Mouse (Mus musculus) layer of hippocampus, postnatal 10 days (tissue): ENCODE results near the gene Xkr7. TPM values are rescaled to one million over a fixed set of nuclear protein-coding genes. Genes with fewer than 3 reads are reported as not detected.
A peak's percentile ranks its signal among the peaks of the same experiment; 100 is the strongest.

Experiments
- DNase-seq, 2 experiments: peaks; one replicate each; pipeline ENCODE4 v3.0.0; 2021; ENCODE audit warnings: low spot score in 2 of 2
- long read RNA-seq: library from polyadenylated mRNA; stranded (forward); transcript quantifications from one replicate; pipeline ENCODE4 v2.0.0, GENCODE M21; 2023
- total RNA-seq, 2 experiments: library from RNA; stranded (reverse); gene quantifications; 2 replicates each; pipeline ENCODE4 v1.2.3; 2021

Gene Xkr7
- total RNA-seq = 1 to 10 TPM; 5.7 to 6.3 TPM
- long read RNA-seq = 0 reads

GRCm38 (mm10) chr2:153031126-153032082 is at the start of gene Xkr7:
Xkr7 (plus strand) TSS chr2:153031852.
- DNase-seq = peak; percentile 27 to 49

DNA sequence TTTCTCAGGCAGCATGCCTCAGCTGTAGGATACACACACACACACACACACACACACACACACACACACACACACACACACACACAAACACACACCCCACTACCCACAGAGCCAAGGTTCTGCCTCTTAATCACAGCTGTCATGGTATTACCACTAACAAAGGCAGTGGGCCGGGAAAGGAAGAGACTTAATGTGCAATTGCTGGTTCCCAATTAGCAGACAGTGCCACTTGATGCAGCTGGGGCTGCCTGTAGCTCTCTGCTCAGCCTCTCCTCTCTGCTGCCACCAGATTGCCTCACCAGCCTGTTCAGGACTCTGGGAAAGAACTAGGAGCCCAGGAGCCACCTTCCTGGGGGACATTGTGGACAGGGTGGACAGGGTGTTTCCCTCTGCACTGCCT is 46.1 kb upstream of the Xkr7 start:
- DNase-seq = peak; percentile 19 to 21

DNA sequence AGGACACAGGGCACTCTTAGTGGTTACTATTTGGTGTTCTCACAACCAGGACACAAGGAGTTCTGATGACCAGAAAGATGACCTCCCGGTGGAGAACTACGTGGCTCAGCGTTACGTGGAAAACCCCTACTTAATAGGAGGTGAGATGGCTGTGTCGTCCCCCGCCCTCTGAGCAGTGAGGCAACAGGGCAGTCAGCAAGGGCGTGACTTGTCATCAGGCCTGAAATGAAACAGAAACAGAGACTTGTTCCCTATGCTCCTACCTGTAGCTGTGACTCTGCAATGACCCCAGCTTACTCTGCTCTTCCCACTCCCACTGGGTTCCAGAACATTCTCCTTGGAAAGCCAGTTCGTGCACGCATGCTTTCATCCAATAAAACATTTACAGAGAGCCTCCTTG is 40.1 kb upstream of the Xkr7 start:
- no peak for DNase-seq

GRCm38 (mm10) chr2:152997046-152997445 is 34.6 kb upstream of the Xkr7 start:
- DNase-seq = no peak

DNA sequence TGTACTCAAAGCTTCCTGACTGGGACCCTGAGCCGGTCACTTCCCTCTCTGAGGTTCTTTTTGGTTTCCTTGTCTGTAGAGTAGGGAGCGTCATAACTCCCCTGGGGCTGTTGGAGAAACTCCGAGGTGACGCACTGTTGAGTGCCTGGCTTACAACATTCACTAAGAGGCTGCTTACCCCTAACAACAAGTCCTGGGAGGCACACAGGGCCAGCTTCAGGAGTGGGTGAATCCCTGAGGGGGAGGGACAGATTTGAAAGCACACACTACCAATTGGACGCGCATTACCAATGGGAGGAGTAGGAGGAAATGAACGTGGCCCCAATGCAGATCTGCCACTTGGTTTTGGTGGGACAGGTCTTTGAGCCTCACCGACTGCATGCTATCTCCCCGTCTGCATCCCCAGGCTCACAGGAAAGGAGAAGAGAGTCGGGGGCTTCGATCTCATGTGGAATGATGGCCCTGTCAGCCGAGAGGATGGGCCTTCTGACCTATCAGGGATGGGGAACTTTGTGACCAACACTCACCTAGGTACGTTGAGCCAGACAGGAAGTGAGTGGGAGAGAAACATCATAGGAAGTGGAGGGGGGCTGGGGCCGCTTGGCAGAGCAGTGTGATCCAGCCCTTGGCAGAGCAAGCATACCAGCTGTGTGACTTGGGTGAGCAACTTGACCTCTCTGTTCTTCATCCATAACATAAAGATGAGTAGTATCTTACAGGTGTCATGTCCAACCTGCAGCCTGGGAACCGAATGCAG is 29.0 kb upstream of the Xkr7 start:
- DNase-seq = no peak

DNA sequence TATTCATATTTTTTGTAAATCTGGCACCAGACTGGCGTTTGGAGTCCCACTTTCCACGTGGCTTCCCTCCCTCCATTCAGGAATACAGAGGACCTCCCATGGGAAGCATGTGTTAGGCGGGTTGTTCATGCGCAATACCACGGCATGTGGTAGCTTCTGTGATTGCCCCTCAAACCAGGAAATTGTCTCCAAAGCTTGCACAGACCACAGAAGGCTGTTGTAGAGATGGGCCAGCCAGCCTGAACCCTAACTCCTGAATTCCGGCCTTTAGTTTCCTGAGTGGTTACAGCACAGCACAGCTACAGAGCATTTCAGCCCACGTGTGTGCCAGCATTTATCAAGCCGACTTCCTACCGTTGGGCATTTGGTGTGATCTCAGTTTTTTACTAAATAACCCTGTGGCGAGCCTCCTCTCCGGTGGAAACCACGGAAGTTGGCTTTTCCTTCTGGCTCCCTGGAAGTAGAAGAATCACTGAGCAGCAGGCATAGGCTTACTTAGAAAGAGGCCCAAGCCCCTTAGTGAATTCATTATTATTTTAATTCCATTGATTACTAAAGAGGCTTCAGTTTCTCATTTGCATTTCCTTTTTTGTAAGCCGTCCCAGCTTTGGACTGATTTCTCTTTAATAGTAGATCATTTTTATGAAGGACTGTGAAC is 27.8 kb upstream of the Xkr7 start:
- no peak for DNase-seq

DNA sequence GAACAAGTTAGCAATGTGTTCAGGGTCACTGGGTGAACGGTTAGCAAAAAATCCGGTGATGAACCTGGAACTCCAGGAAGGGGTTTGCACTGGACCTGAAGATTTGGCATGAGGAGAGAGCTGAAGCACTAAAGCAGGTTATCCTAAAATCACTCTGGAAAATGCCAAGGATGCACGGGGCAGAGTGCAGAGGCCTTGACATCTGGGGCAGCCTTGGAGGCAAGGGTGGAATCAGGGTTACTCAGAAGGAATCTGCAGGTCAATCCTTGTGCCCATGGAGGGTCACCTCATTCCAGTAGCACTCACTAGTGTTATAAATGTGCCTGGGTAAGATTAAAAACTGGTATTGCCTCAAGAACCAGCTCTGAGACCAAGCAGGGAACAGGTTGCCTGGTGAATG is 25.7 kb upstream of the Xkr7 start:
- no peak for DNase-seq

- DNase-seq = no peak
Observed at GRCm38 (mm10) chr2:153009192-153009973, 22.3 kb upstream of the Xkr7 start.

DNA sequence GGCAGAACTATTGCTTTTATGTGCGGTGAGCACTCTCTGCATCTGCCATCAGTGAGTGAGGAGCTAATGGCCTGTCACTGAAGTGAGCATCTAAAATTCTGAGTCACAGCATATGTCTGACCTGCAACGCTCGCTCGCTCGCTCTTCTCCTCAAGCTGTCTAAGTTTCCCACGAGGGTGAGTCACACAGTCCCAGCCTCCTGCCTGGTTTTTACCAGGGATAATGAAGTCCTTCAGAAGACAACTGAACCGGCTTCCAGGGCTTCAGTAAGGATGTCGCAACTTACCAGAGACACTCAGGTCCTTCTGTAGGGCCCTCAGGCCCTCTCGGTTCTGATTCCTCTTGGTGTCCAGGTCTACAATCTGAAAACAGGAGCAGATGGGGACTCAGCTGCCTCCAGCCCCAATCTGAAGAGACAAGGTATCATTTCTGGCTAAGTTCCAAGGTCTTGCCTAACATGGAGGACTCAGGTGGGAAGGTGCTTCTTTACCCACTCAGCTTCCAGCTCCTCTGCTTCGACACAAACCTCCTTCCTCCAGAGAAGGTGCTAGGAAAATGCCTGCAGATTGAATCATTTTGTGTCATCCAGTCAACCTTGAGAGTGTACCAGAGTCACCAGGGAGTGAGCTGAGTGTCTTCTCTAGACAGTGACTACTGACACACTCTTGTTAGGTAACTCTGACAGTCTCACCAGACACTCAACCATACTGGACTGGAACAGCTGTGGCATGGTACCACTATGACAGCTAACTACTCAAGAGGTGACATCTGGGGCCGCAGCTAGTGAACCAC is 17.7 kb upstream of the Xkr7 start:
- DNase-seq = no peak

- peak; percentile 95 to 99 for DNase-seq
Observed at GRCm38 (mm10) chr2:153014758-153015593, 16.7 kb upstream of the Xkr7 start, which contains the start of gene Pdrg1. Pdrg1 (minus strand) TSS chr2:153015427.

DNA sequence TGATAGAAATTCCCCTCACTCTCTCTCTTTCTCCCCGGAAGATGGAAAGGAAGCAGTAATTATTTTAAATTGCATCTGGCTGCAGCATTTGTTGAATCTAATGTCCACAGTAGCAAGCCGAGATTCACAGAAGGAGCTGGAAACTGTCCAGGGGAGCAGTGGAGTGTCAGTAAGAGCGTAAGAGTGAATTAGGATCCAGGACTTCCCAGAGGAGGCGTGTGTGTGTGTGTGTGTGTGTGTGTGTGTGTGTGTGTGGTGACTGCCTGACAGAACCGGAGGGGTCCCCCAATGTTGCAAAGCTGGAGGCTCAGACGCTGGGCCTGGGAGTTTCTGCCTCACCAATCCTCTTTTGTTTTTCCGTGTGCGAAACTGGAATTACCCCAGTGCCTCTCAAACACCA is 15.8 kb upstream of the Xkr7 start:
- DNase-seq = peak in 1 of 2 experiments; percentile 25

DNA sequence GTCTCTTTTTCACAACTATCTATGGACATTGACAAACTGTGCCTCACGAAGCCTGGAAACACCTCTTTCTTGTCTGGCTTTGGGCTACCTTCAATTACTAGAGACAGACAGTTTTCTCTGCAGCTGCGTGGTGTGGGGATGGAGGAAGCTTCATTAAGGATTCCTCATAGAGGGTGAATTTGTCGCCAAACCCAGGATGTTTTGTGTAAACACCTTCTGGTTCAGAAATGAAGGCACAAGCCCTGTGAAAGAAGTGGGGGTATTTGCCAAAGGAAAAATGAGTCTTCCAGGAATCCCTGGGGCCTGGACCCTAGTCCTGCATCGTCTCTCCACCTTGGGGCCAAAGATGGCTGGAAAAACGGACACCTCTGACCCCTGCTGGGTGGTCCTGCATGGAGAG is 14.9 kb upstream of the Xkr7 start:
- no peak for DNase-seq

GRCm38 (mm10) chr2:153019355-153019754 is 12.3 kb upstream of the Xkr7 start:
- no peak for DNase-seq

DNA sequence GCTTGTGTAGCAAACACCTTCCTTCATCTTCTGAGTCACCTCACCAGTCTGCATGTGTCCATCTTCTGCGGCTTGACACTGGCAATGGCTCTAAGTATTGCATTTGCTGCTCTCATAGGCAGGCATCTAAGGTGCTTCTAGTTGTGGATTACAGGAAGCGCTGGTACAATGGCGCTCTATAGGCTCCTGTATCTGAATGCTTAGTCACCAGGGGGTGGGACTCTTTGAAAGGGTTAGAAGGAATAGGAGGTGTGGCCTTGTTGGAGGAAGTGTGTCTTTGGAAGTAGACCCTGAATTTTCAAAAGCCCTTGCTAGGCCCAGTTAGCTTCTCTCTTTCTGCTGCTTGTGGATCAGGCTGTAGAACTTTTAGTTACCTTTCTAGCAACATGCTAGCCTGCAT is 10.5 kb upstream of the Xkr7 start:
- DNase-seq = no peak

- DNase-seq = no peak
Observed at GRCm38 (mm10) chr2:153022855-153023254, 8.8 kb upstream of the Xkr7 start.

- DNase-seq = no peak
Observed at GRCm38 (mm10) chr2:153026052-153026451, 5.6 kb upstream of the Xkr7 start.

GRCm38 (mm10) chr2:153027501-153027900 is 4.2 kb upstream of the Xkr7 start:
- no peak for DNase-seq

- no peak for DNase-seq
Observed at GRCm38 (mm10) chr2:153030422-153030821, 1.2 kb upstream of the Xkr7 start.
